Mouse (Mus musculus) cerebral cortex, adult 2 months (tissue): ENCODE results near the gene Fat3.

Experiments used
- WGBS: fragments of 180-500 bp; shearing (Covaris S2); methylation state at CpG from one replicate; pipeline ENCODE4 v1.1.7; 2018; 5-methylcytosine and 5-hydroxymethylcytosine counted together

The Fat3 gene

GRCm38 (mm10) chr9:16310305-16310704 lies 190.8 kb downstream of the Fat3 start:
- WGBS: 70% methylated on average over 4 of the region's 4 CpGs

GRCm38 (mm10) chr9:16307789-16308188 lies 193.3 kb downstream of the Fat3 start:
- 55% methylated on average over 1 of the region's 1 CpGs for WGBS

- WGBS: 50% methylated on average over 2 of the region's 2 CpGs
Measured at GRCm38 (mm10) chr9:16305396-16306086, 195.5 kb downstream of the Fat3 start.

GRCm38 (mm10) chr9:16304949-16305348 lies 196.1 kb downstream of the Fat3 start:
- whole genome bisulfite sequencing: 57% methylated on average over 2 of the region's 2 CpGs

- 88% methylated on average over 3 of the region's 3 CpGs for WGBS
Measured at GRCm38 (mm10) chr9:16302484-16302883, 198.6 kb downstream of the Fat3 start.

GRCm38 (mm10) chr9:16297935-16298334 lies 203.2 kb downstream of the Fat3 start:
- 58% methylated on average over 3 of the region's 3 CpGs for WGBS

GRCm38 (mm10) chr9:16293928-16294806 lies 206.9 kb downstream of the Fat3 start:
- 53% methylated on average over 6 of the region's 6 CpGs for whole genome bisulfite sequencing

GRCm38 (mm10) chr9:16292492-16292891 lies 208.6 kb downstream of the Fat3 start:
- 68% methylated on average over 2 of the region's 2 CpGs for WGBS

GRCm38 (mm10) chr9:16290911-16291310 lies 210.2 kb downstream of the Fat3 start:
- 82% methylated on average over 2 of the region's 2 CpGs for WGBS

- 46% methylated on average over 1 of the region's 1 CpGs for WGBS
Measured at GRCm38 (mm10) chr9:16283033-16283432, 218.1 kb downstream of the Fat3 start.

GRCm38 (mm10) chr9:16275589-16275988 lies 225.5 kb downstream of the Fat3 start:
- 89% methylated on average over 2 of the region's 2 CpGs for WGBS

GRCm38 (mm10) chr9:16274130-16274529 lies 227.0 kb downstream of the Fat3 start:
- 56% methylated on average over 4 of the region's 4 CpGs for WGBS

GRCm38 (mm10) chr9:16272810-16273209 lies 228.3 kb downstream of the Fat3 start:
- WGBS: 47% methylated on average over 1 of the region's 1 CpGs

- whole genome bisulfite sequencing: 74% methylated on average over 4 of the region's 4 CpGs
Measured at GRCm38 (mm10) chr9:16270056-16270767, 230.9 kb downstream of the Fat3 start.

- WGBS: 62% methylated on average over 4 of the region's 4 CpGs
Measured at GRCm38 (mm10) chr9:16265519-16265918, 235.6 kb downstream of the Fat3 start.

GRCm38 (mm10) chr9:16257241-16257840 lies 243.7 kb downstream of the Fat3 start:
- 62% methylated on average over 3 of the region's 3 CpGs for WGBS

- 67% methylated on average over 2 of the region's 2 CpGs for WGBS
Measured at GRCm38 (mm10) chr9:16256577-16257207, 244.4 kb downstream of the Fat3 start.

GRCm38 (mm10) chr9:16246741-16247140 lies 254.3 kb downstream of the Fat3 start:
- WGBS: 85% methylated on average over 4 of the region's 4 CpGs

GRCm38 (mm10) chr9:16231575-16231974 lies 269.5 kb downstream of the Fat3 start:
- 71% methylated on average over 4 of the region's 4 CpGs for WGBS

- 63% methylated on average over 5 of the region's 5 CpGs for WGBS
Measured at GRCm38 (mm10) chr9:16228919-16229318, 272.2 kb downstream of the Fat3 start.

GRCm38 (mm10) chr9:16227398-16227797 lies 273.7 kb downstream of the Fat3 start:
- 82% methylated on average over 2 of the region's 2 CpGs for WGBS
